Mouse (Mus musculus) heart, embryonic 14.5 days (tissue): Measurements from ENCODE around the gene Wdr89. TPM values are rescaled to one million over a fixed set of nuclear protein-coding genes. Genes with fewer than 3 reads are reported as not detected.

Source experiments
- ATAC-seq: fragments of 200-750 bp; cut with Nextera tagmentation; 2 replicates; pipeline ENCODE4 v1.8.0; 2017; ENCODE audit warnings: low read depth, moderate TSS enrichment; ENCODE audit not compliant: insufficient number of reproducible peaks, insufficient read depth, low FRiP score
- H3K27ac ChIP-seq, 2 experiments: fragments of 200-500 bp in 1 of 2; fragments of 300-500 bp in 1 of 2; sonication (generic) in 1 of 2; replicated peaks in 1 of 2; 2 replicates each; pipeline ENCODE4 v1.5.1; 2012 to 2014; ENCODE audit warnings: low read depth in 2 of 2, low read length in 2 of 2, control low read depth in 1 of 2, mild to moderate bottlenecking in 1 of 2, mixed read lengths in 1 of 2; ENCODE audit not compliant: control insufficient read depth in 1 of 2, insufficient read depth in 1 of 2
- H3K27me3 ChIP-seq: fragments of 300-500 bp; sonication (generic); 2 replicates; pipeline ENCODE4 v1.6.1; 2014; ENCODE audit warnings: mild to moderate bottlenecking, low read length, control low read depth; ENCODE audit not compliant: control insufficient read depth, insufficient read depth
- H3K36me3 ChIP-seq: fragments of 300-500 bp; sonication (generic); 2 replicates; pipeline ENCODE4 v1.6.1; 2014; ENCODE audit warnings: mild to moderate bottlenecking, control low read depth, low read length, mixed read lengths; ENCODE audit not compliant: control insufficient read depth, insufficient read depth
- H3K4me1 ChIP-seq, 2 experiments: fragments of 200-500 bp in 1 of 2; fragments of 300-500 bp in 1 of 2; sonication (generic) in 1 of 2; 2 replicates each; pipeline ENCODE4 v1.6.1; 2012 to 2014; ENCODE audit warnings: low read length in 2 of 2, control low read depth in 1 of 2, mixed read lengths in 1 of 2; ENCODE audit not compliant: control insufficient read depth in 2 of 2, insufficient read depth in 2 of 2
- H3K4me2 ChIP-seq: fragments of 300-500 bp; sonication (generic); 2 replicates; pipeline ENCODE4 v1.6.1; 2014; ENCODE audit warnings: mild to moderate bottlenecking, low read length
- H3K4me3 ChIP-seq, 2 experiments: fragments of 200-500 bp in 1 of 2; fragments of 300-500 bp in 1 of 2; sonication (generic) in 1 of 2; 2 replicates each; pipeline ENCODE4 v1.5.1; 2012 to 2014; ENCODE audit warnings: low read length in 2 of 2, mild to moderate bottlenecking in 2 of 2, control low read depth in 1 of 2, low read depth in 1 of 2, moderate library complexity in 1 of 2; ENCODE audit not compliant: control insufficient read depth in 1 of 2, insufficient read depth in 1 of 2
- H3K9ac ChIP-seq: fragments of 300-500 bp; sonication (generic); 2 replicates; pipeline ENCODE4 v1.6.1; 2014; ENCODE audit warnings: mild to moderate bottlenecking, low read length
- H3K9me3 ChIP-seq: fragments of 300-500 bp; sonication (generic); 2 replicates; pipeline ENCODE4 v1.6.1; 2016; ENCODE audit warnings: low read length, control low read depth; ENCODE audit not compliant: control insufficient read depth
- WGBS: fragments of 180-500 bp; shearing (Covaris S2); extraction: QIAGEN DNeasy Blood & Tissue Kit; methylation state at CpG from one replicate; pipeline ENCODE4 v1.1.7; 2014; 5-methylcytosine and 5-hydroxymethylcytosine counted together
- polyA plus RNA-seq: library from polyadenylated mRNA; unstranded; fragments of >200 nt; fragmentation: Nextera tagmentation; extraction: Ambion mirVana; gene quantifications from 2 replicates; pipeline ENCODE4 v1.2.1, GENCODE M21; 2014

The Wdr89 gene
- polyA plus RNA-seq, 1 experiment from 2014 or later, result 7.6 TPM

DNA sequence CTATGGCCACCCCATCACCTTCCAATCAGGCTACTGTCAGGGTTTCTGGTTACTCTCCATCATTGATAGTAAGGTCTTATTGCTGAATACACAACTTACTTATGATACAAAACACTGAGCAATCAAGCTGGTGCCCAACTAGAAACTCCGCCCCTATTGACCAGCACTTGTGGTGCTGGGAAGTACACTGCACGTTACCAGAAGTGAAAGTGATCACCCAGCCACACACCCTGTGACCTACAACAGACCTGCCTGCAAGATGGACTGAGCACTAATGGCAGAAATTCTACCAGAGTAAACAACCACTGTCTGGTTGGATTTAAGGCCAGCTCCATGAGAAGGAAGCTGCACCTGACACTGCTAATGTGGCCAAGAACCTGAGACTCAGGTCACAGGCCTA lies 31.0 kb downstream of the Wdr89 start:
- H3K4me1 ChIP-seq, result peaks cover 6 to 9% of the 10 kb centered on the region in 2 experiments; a peak in 2 of 4 replicates
- no peak overlapping the region for H3K4me2 ChIP-seq
- no peaks in the 10 kb centered on the region for H3K9me3 ChIP-seq
- no peak overlapping the region for H3K27ac ChIP-seq
- no peak overlapping the region for H3K9ac ChIP-seq
- H3K4me3 ChIP-seq, result no peak overlapping the region
- no peaks in the 10 kb centered on the region for H3K27me3 ChIP-seq
- WGBS, result 83% methylated on average over 2 of the region's 2 CpGs
- no peak for ATAC-seq
- H3K36me3 ChIP-seq, result no peaks in the 10 kb centered on the region

DNA sequence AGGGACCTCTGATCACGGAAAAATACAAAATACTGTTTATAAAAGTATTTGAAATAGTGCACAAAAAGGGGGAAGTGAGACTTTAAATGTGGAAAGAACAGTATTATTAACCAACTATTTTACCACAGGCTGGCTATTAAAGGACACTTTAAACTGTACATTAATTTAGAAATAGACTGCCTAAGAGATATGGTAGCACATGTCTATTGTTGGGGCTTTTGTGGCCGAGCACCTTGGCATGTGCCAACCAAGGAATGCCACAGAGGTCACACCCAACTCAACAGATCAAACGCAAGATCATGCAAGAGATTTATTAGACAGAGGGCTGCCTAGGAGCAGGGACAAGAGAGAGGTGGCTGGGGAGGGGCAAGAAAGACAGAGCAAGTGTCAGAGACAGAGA lies 32.2 kb downstream of the Wdr89 start:
- no peak overlapping the region for H3K4me2 ChIP-seq
- 0 out of 2 replicates have a peak, but pooled peaks cover 7% of the 10 kb centered on the region for H3K36me3 ChIP-seq
- no peaks in the 10 kb centered on the region for H3K27me3 ChIP-seq
- no peak overlapping the region for H3K27ac ChIP-seq
- H3K9ac ChIP-seq, result no peak overlapping the region
- 86% methylated on average over 3 of the region's 3 CpGs for WGBS
- peaks cover 6 to 11% of the 10 kb centered on the region in 2 experiments; a peak in 2 of 4 replicates for H3K4me1 ChIP-seq
- no peak overlapping the region for H3K4me3 ChIP-seq
- H3K9me3 ChIP-seq, result no peaks in the 10 kb centered on the region
- ATAC-seq, result no peak

DNA sequence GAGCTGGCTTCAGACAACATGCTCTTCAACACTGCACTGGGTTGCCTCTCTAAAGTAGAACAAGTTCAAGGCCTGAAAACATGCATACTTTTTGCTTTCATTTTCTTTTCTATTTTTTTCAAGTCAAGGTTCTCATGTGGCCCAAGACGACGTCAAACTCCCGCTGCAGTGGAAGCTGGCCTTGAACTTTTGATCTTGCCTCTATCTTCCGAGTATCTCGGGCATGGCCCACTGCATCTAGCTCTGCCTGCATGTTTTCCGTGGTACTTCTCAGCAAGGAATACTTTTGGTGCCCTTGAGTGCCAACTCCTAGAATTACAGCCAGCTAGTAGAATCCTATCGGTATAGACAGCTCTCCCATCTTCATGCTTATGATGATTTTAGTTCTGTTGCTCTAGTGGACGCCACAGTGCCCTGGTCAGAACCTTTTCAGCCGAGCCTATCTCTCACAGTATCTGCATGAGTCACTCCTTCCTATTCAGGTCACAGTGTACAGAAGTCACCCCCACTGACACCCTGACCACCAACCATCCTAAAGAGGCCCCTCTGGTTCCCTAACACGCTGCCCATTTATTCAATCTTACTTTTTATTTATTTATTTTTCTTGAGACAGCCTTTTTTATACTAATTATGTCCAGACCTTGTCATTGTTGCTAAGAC lies 33.4 kb downstream of the Wdr89 start:
- ATAC-seq, result no peak
- Histone ChIP-seq H3K9ac (no peak overlapping the region), H3K36me3 (0 out of 2 replicates have a peak, but pooled peaks cover 10% of the 10 kb centered on the region), H3K4me1 (peaks cover 6 to 11% of the 10 kb centered on the region in 2 experiments; a peak in 2 of 4 replicates), H3K4me3 (no peak overlapping the region), H3K4me2 (no peak overlapping the region), H3K9me3 (no peaks in the 10 kb centered on the region), H3K27ac (no peak overlapping the region), H3K27me3 (no peaks in the 10 kb centered on the region)
- WGBS, result 74% methylated on average over 10 of the region's 10 CpGs

DNA sequence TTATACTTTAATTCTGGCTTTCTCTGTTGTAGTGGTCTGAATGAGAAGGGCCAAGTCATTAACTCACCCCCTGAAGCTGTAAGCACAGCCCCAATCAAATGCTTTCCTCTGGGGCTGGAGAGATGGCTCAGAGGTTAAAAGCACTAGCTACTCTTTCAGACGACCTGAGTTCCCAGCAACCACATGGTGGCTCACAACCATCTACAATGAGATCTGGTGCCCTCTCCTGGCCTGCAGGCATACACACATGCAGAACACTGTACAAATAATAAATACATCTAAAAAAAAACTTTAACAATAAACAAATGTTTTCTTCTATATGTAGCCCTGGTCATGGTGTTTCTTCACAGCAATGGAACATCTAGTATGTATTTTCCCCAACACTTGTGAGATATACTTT lies 39.7 kb downstream of the Wdr89 start:
- 0 out of 2 replicates have a peak, but pooled peaks cover 10% of the 10 kb centered on the region for H3K36me3 ChIP-seq
- H3K27me3 ChIP-seq, result no peaks in the 10 kb centered on the region
- no peak overlapping the region for H3K4me3 ChIP-seq
- peaks cover 6 to 11% of the 10 kb centered on the region in 2 experiments; a peak in 2 of 4 replicates for H3K4me1 ChIP-seq
- no peak overlapping the region for H3K4me2 ChIP-seq
- H3K27ac ChIP-seq, result no peak overlapping the region
- 0 out of 2 replicates have a peak, but pooled peaks cover 4% of the 10 kb centered on the region for H3K9me3 ChIP-seq
- no peak overlapping the region for H3K9ac ChIP-seq
- no peak for ATAC-seq
- WGBS, result 64% methylated on average over 1 of the region's 1 CpGs

DNA sequence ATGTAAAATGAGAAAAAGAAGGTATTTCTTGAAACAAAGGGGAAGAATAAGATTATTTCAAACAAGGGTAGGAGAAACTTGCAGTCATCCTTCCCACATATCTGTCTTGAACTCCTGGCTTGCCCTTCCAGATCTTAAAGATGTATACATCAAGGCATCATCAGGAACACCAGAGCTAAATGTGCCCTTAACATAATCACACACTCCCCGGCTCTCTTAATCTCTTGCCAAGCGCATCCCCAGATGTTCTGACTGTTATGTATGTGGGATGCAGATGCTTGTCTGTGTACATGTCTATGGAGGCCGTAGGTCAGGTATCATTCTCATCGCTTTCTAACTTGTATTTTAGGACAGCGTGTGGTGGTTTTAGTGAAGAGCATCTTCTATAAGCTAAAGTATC lies 46.0 kb downstream of the Wdr89 start:
- Histone ChIP-seq H3K27me3 (no peaks in the 10 kb centered on the region), H3K9me3 (peaks cover 9% of the 10 kb centered on the region; the same call in 1 of the 2 replicates), H3K36me3 (no peaks in the 10 kb centered on the region), H3K4me1 (no peaks in the 10 kb centered on the region), H3K27ac (no peak overlapping the region), H3K4me2 (no peak overlapping the region), H3K4me3 (no peak overlapping the region), H3K9ac (no peak overlapping the region)
- 86% methylated on average over 5 of the region's 5 CpGs for WGBS
- ATAC-seq, result no peak

DNA sequence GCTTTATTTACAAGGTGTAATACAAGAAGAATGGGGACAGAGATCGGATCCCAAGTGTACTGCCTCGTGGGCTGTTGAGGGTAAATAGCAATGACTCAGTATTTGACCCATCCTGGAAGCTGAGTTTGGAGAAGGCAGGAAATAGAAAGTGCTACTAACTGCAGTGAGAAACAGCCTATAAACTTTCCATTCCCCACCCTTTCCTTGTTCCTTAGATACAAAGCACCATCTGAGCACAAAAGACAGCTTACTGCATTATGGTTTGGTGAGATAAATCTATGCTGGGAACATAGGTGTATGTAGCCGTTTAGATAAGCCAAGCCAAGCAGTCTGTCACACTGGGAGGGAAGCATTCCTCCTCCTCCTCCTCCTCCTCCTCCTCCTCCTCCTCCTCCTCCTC lies 46.5 kb downstream of the Wdr89 start:
- no peak overlapping the region for H3K27ac ChIP-seq
- no peak overlapping the region for H3K4me2 ChIP-seq
- H3K36me3 ChIP-seq, result no peaks in the 10 kb centered on the region
- H3K4me1 ChIP-seq, result no peaks in the 10 kb centered on the region
- H3K9ac ChIP-seq, result no peak overlapping the region
- peaks cover 9% of the 10 kb centered on the region; the same call in 1 of the 2 replicates for H3K9me3 ChIP-seq
- H3K27me3 ChIP-seq, result no peaks in the 10 kb centered on the region
- WGBS, result 68% methylated on average over 3 of the region's 3 CpGs
- no peak for ATAC-seq
- H3K4me3 ChIP-seq, result no peak overlapping the region

DNA sequence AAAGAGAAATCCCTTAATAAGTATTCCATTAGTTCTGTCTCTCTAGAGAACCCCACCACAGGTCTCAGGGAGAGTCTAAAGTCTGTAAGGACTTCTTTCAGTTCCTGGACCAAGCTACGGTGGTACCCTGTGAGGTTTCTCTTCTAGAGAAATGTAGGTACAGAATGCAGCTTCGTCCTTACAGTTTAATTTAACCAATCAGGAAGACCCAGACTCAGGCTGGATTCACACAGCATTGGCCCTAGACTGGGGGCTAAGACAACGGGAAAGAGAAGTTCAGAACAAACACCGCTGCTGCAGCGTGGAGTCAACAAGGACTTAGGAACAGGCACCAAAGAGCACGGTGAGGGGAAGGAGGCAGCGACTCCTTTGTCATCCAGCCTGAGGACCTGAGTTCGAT lies 52.5 kb downstream of the Wdr89 start:
- 70% methylated on average over 8 of the region's 8 CpGs for WGBS
- no peak overlapping the region for H3K4me2 ChIP-seq

More for the DNA sequence above, 52.5 kb downstream of the Wdr89 start:
- H3K4me3 ChIP-seq, result no peak overlapping the region
- H3K9ac ChIP-seq, result no peak overlapping the region
- H3K4me1 ChIP-seq, result no peaks in the 10 kb centered on the region
- H3K9me3 ChIP-seq, result peaks cover 5% of the 10 kb centered on the region; the same call in 1 of the 2 replicates
- H3K27me3 ChIP-seq, result no peaks in the 10 kb centered on the region
- H3K36me3 ChIP-seq, result no peaks in the 10 kb centered on the region
- no peak for ATAC-seq
- H3K27ac ChIP-seq, result no peak overlapping the region
